Mouse (Mus musculus) hindbrain, embryonic 11.5 days (tissue): ENCODE measurements around the gene Arhgap9. TPM values are rescaled to one million over a fixed set of nuclear protein-coding genes. Genes with fewer than 3 reads are reported as not detected.
"Not testable (repeated sequence)": the region's sequence is repeated elsewhere in the genome, so short reads cannot be mapped to it uniquely, and the experiment has no call there.

Experiments used
- ATAC-seq: fragments of 200-750 bp; cut with Nextera tagmentation; 2 replicates; pipeline ENCODE4 v1.8.0; 2017; ENCODE audit warnings: mild to moderate bottlenecking, moderate TSS enrichment, moderate library complexity; ENCODE audit not compliant: low FRiP score
- DNase-seq: peaks from one replicate; pipeline ENCODE4 v3.0.0-alpha.2; 2015; ENCODE audit warnings: low spot score
- H3K27ac ChIP-seq: fragments of 300-500 bp; sonication (generic); 2 replicates; pipeline ENCODE4 v1.5.1; 2014; ENCODE audit warnings: mild to moderate bottlenecking, low read depth, low read length
- H3K27me3 ChIP-seq: fragments of 300-500 bp; sonication (generic); 2 replicates; pipeline ENCODE4 v1.6.1; 2014; ENCODE audit warnings: mild to moderate bottlenecking, low read length, moderate library complexity, mixed read lengths; ENCODE audit not compliant: control insufficient read depth, insufficient read depth
- H3K36me3 ChIP-seq: fragments of 300-500 bp; sonication (generic); 2 replicates; pipeline ENCODE4 v1.6.1; 2014; ENCODE audit warnings: mild to moderate bottlenecking, low read length, moderate library complexity, mixed read lengths; ENCODE audit not compliant: control insufficient read depth, insufficient read depth
- H3K4me1 ChIP-seq: fragments of 300-500 bp; sonication (generic); replicated peaks from 2 replicates; pipeline ENCODE4 v1.6.1; 2014; ENCODE audit warnings: low read length, mixed read lengths; ENCODE audit not compliant: control insufficient read depth, insufficient read depth
- H3K4me2 ChIP-seq: fragments of 300-500 bp; sonication (generic); replicated peaks from 2 replicates; pipeline ENCODE4 v1.6.1; 2014; ENCODE audit warnings: mild to moderate bottlenecking, low read depth, low read length
- H3K4me3 ChIP-seq: fragments of 300-500 bp; sonication (generic); 2 replicates; pipeline ENCODE4 v1.5.1; 2014; ENCODE audit warnings: low read depth, low read length
- H3K9ac ChIP-seq: fragments of 300-500 bp; sonication (generic); 2 replicates; pipeline ENCODE4 v1.6.1; 2014; ENCODE audit warnings: low read depth, low read length
- H3K9me3 ChIP-seq: fragments of 300-500 bp; sonication (generic); 2 replicates; pipeline ENCODE4 v1.6.1; 2016; ENCODE audit warnings: low read length; ENCODE audit not compliant: control insufficient read depth
- WGBS: fragments of 180-500 bp; shearing (Covaris S2); extraction: QIAGEN DNeasy Blood & Tissue Kit; methylation state at CpG from one replicate; pipeline ENCODE4 v1.1.7; 2014; 5-methylcytosine and 5-hydroxymethylcytosine counted together
- polyA plus RNA-seq: library from polyadenylated mRNA; unstranded; fragments of >200 nt; fragmentation: Nextera tagmentation; extraction: Ambion mirVana; gene quantifications from 2 replicates; pipeline ENCODE4 v1.2.1, GENCODE M21; 2014

The Arhgap9 gene
- polyA plus RNA-seq, 1 experiment from 2014 or later: 2.2 TPM

- Histone ChIP-seq H3K36me3 (peaks cover 20% of the 10 kb centered on the region), H3K4me2 (no peak overlapping the region)
- DNase-seq: no peak
Observed at GRCm38 (mm10) chr10:127297015-127297871, 24.5 kb upstream of the Arhgap9 start.

GRCm38 (mm10) chr10:127300361-127300760 lies 21.4 kb upstream of the Arhgap9 start:
- H3K4me2 ChIP-seq: no peak overlapping the region
- H3K9ac ChIP-seq: no peak overlapping the region
- DNase-seq: no peak
- H3K4me1 ChIP-seq: no peaks in the 10 kb centered on the region
- H3K4me3 ChIP-seq: no peak overlapping the region
- peaks cover 22% of the 10 kb centered on the region for H3K36me3 ChIP-seq
- no peaks in the 10 kb centered on the region for H3K9me3 ChIP-seq
- 93% methylated on average over 6 of the region's 6 CpGs for WGBS
- ATAC-seq: no peak
- no peak overlapping the region for H3K27ac ChIP-seq
- no peaks in the 10 kb centered on the region for H3K27me3 ChIP-seq

More at GRCm38 (mm10) chr10:127297015-127297871, 24.5 kb upstream of the Arhgap9 start:
- H3K9me3 ChIP-seq: no peaks in the 10 kb centered on the region
- H3K9ac ChIP-seq: no peak overlapping the region
- H3K4me3 ChIP-seq: no peak overlapping the region
- no peak for ATAC-seq
- 87% methylated on average over 16 of the region's 16 CpGs for WGBS
- H3K27ac ChIP-seq: no peak overlapping the region
- H3K27me3 ChIP-seq: no peaks in the 10 kb centered on the region
- no peaks in the 10 kb centered on the region for H3K4me1 ChIP-seq

- Histone ChIP-seq H3K4me1 (no peaks in the 10 kb centered on the region), H3K9ac (no peak overlapping the region), H3K4me3 (no peak overlapping the region), H3K9me3 (no peaks in the 10 kb centered on the region), H3K4me2 (no peak overlapping the region), H3K27ac (no peak overlapping the region), H3K36me3 (peaks cover 21% of the 10 kb centered on the region), H3K27me3 (no peaks in the 10 kb centered on the region)
- DNase-seq (no peak), ATAC-seq (no peak)
- WGBS: 94% methylated on average over 11 of the region's 11 CpGs
Observed at GRCm38 (mm10) chr10:127303136-127303535, 18.6 kb upstream of the Arhgap9 start.

- WGBS: 96% methylated on average over 3 of the region's 3 CpGs
- H3K27ac ChIP-seq, H3K4me3 ChIP-seq, H3K9me3 ChIP-seq, H3K9ac ChIP-seq, H3K4me2 ChIP-seq, H3K4me1 ChIP-seq, H3K27me3 ChIP-seq, DNase-seq, ATAC-seq: not testable (repeated sequence)
- peaks cover 14% of the 10 kb centered on the region; the same call in 1 of the 2 replicates for H3K36me3 ChIP-seq
Observed at GRCm38 (mm10) chr10:127309167-127309566, 12.6 kb upstream of the Arhgap9 start.

- H3K4me1 ChIP-seq: peaks cover 4% of the 10 kb centered on the region; the same call in 1 of the 2 replicates
- DNase-seq (no peak), ATAC-seq (peak; percentile 53)
- peak overlapping the region; percentile 68 for H3K27ac ChIP-seq
- 38% methylated on average over 23 of the region's 23 CpGs for WGBS
- no peaks in the 10 kb centered on the region for H3K9me3 ChIP-seq
- peak overlapping the region; percentile 51 for H3K4me2 ChIP-seq
- H3K4me3 ChIP-seq: peak overlapping the region; percentile 85
- peak overlapping the region; percentile 75 for H3K9ac ChIP-seq
- no peaks in the 10 kb centered on the region for H3K27me3 ChIP-seq
- H3K36me3 ChIP-seq: peaks cover 10% of the 10 kb centered on the region; the same call in 1 of the 2 replicates
Observed at GRCm38 (mm10) chr10:127310523-127311475, 11.0 kb upstream of the Arhgap9 start.

- H3K4me1 ChIP-seq: peaks cover 4% of the 10 kb centered on the region; the same call in 1 of the 2 replicates
- H3K4me3 ChIP-seq: peak within 1 kb of the TSS; percentile 85
- no peaks in the 10 kb centered on the region for H3K27me3 ChIP-seq
- H3K9me3 ChIP-seq: no peaks in the 10 kb centered on the region
- ATAC-seq (peak; percentile 97), DNase-seq (peak; percentile 94)
- H3K4me2 ChIP-seq: peak within 1 kb of the TSS; percentile 51
- peak within 1 kb of the TSS; percentile 75 for H3K9ac ChIP-seq
- peak within 1 kb of the TSS; percentile 68 for H3K27ac ChIP-seq
- WGBS: under 1% methylated on average over 59 of the region's 65 CpGs
- peaks cover 4% of the 10 kb centered on the region; the same call in 1 of the 2 replicates for H3K36me3 ChIP-seq
Observed at GRCm38 (mm10) chr10:127311476-127312355, 10.0 kb upstream of the Arhgap9 start, which contains the start of gene Mars. Gene Mars, minus strand, starts transcription at chr10:127311786.

- peak; percentile 66 for ATAC-seq
- no peak overlapping the region for H3K9ac ChIP-seq
- H3K27ac ChIP-seq: no peak overlapping the region
- peak overlapping the region; percentile 85 for H3K4me3 ChIP-seq
- H3K27me3 ChIP-seq: no peaks in the 10 kb centered on the region
- H3K4me2 ChIP-seq: peak overlapping the region; percentile 51
- H3K36me3 ChIP-seq: peaks cover 4% of the 10 kb centered on the region; the same call in 1 of the 2 replicates
- H3K4me1 ChIP-seq: peaks cover 4% of the 10 kb centered on the region; the same call in 1 of the 2 replicates
- no peaks in the 10 kb centered on the region for H3K9me3 ChIP-seq
- peak; percentile 94 for DNase-seq
- WGBS: 5% methylated on average over 4 of the region's 4 CpGs
Observed at GRCm38 (mm10) chr10:127312356-127312676, 9.4 kb upstream of the Arhgap9 start.

- no peak for ATAC-seq
- Histone ChIP-seq H3K27me3 (no peaks in the 10 kb centered on the region), H3K4me1 (peaks cover 4% of the 10 kb centered on the region; the same call in 1 of the 2 replicates), H3K4me2 (no peak overlapping the region), H3K27ac (no peak overlapping the region), H3K4me3 (no peak overlapping the region), H3K36me3 (peaks cover 4% of the 10 kb centered on the region; the same call in 1 of the 2 replicates), H3K9me3 (no peaks in the 10 kb centered on the region), H3K9ac (no peak overlapping the region)
- DNase-seq: no peak
- 79% methylated on average over 4 of the region's 4 CpGs for WGBS
Observed at GRCm38 (mm10) chr10:127312858-127313257, 8.9 kb upstream of the Arhgap9 start.
